Mouse (Mus musculus): ENCODE results near the gene Tenm4.

GRCm38 (mm10) chr7:96807281-96808058 lies 636.4 kb downstream of the Tenm4 start:
- TF ChIP-seq EP300 (IDR thresholded peaks at IDR 0.05; ENCODE audit: low read depth in 1 of 2, low read length in 2 of 2) (no peak), CTCF (IDR thresholded peaks at IDR 0.05 in 2 of 3, conservative IDR thresholded peaks at IDR 0.05 in 1 of 3; ENCODE audit: control insufficient read depth in 1 of 3, insufficient read depth in 1 of 3, low read depth in 2 of 3, low read length in 3 of 3, poor library complexity in 1 of 3, severe bottlenecking in 1 of 3) (no peak), ZC3H11A (IDR thresholded peaks at IDR 0.05; ENCODE audit: low read depth, low read length) (no peak), TCF12 (IDR thresholded peaks at IDR 0.05; ENCODE audit: low read depth, low read length) (no peak), ELF1 (IDR thresholded peaks at IDR 0.05; ENCODE audit: low read depth, low read length) (no peak), NELFE (IDR thresholded peaks at IDR 0.05; ENCODE audit: low read depth, low read length) (no peak), GATA1 (IDR thresholded peaks at IDR 0.05; ENCODE audit: low read depth, low read length) (no peak), E2F4 (IDR thresholded peaks at IDR 0.05; ENCODE audit: borderline replicate concordance, low read depth, low read length) (no peak), TAL1 (IDR thresholded peaks at IDR 0.05; ENCODE audit: low read length) (no peak)
